Mouse (Mus musculus) stomach, postnatal 0 days (tissue): ENCODE results near the gene Gm16485.
A peak's percentile ranks its signal among the peaks of the same experiment; 100 is the strongest.

ENCODE experiments used
- CTCF ChIP-seq: IDR thresholded peaks from 2 replicates; pipeline ENCODE4 v1.5.1; 2016; ENCODE audit warnings: antibody characterized with exemption, low read depth, mild to moderate bottlenecking, moderate library complexity
- EP300 ChIP-seq: optimal IDR thresholded peaks from 2 replicates; pipeline ENCODE3; 2016; ENCODE audit warnings: antibody characterized with exemption

DNA sequence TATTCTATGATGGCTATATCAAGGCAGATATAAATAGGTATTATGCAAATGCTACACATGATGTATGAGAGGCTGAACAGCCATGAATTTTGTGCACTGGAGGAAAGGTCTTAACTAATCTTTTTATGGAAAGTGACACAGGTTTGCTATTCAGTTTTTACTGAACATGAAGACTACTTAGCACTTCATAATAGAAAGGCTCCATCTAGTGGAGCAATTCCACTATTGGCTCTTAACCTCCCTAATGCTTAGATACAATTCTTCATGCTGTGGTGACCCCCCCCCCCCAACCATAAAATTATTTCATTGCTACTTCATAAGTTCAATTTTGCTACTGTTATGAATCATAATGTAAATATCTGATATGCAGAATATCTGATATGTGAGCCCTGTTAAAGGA, 29.6 kb downstream of the Gm16485 start:
- TF ChIP-seq CTCF (peak; percentile 61), EP300 (no peak)
